Mouse (Mus musculus): ENCODE measurements around the gene Zfr2. TPM values are rescaled to one million over a fixed set of nuclear protein-coding genes. Genes with fewer than 3 reads are reported as not detected.

Gene Zfr2
- polyA plus RNA-seq, 1 experiment from 2014 or later, result 10.9 TPM

DNA sequence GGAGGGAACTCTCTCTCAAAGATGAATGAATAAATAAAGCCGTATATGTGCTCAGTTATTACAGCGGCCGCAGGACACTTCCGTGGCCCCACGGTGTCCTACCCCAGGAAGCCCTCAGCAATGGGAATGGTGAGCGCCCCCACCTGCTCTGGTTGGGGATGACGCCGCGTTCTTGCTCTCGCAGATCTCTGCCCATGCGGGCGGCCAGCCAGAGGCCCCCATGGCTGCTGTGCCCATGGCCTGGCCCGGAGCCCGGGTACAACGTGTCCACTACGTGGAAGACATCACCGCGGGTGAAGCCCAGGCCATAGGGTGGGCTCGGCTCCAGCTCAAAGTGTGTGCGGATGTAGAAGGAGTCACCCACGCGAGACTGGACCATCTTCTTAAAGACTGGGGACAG lies 44.7 kb downstream of the Zfr2 start:
- Histone ChIP-seq H3K4me3 (no peak overlapping the region), H3K27me3 (peaks cover 25% of the 10 kb centered on the region), H3K27ac (no peak overlapping the region), H3K9ac (no peak overlapping the region), H3K4me1 (peaks cover 8% of the 10 kb centered on the region; the same call in 1 of the 2 replicates), H3K36me3 (peaks cover 17% of the 10 kb centered on the region), H3K9me3 (no peaks in the 10 kb centered on the region), H3K4me2 (no peak overlapping the region)
- no peak for ATAC-seq (ENCODE audit: insufficient number of reproducible peaks, low FRiP score, low TSS enrichment, low read depth)
- 73% methylated on average over 22 of the region's 22 CpGs for WGBS

DNA sequence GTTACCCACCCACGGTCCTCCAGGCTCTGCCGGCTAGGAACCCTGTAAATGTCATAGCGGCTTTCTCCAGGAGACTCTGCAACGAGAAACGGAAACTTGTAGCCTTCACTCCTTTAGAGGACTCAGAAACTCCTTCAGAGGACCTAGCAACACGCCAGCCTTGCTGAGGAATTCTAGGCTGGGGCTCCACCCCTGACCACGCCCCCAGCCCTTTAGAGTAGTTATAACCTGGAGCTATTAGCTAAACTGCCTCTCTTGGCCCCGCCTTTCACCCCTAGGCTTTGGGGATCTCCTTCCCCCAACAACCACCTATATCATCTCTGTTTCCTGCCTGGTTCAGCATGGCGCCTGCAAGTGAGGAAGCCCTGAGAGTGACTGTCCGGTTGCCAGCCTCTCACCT lies 46.5 kb downstream of the Zfr2 start:
- Histone ChIP-seq H3K9ac (no peak overlapping the region), H3K27me3 (peaks cover 43% of the 10 kb centered on the region), H3K4me1 (peaks cover 10% of the 10 kb centered on the region; the same call in 1 of the 2 replicates), H3K9me3 (no peaks in the 10 kb centered on the region), H3K4me2 (no peak overlapping the region), H3K4me3 (no peak overlapping the region), H3K27ac (no peak overlapping the region), H3K36me3 (no peaks in the 10 kb centered on the region)
- 17% methylated on average over 10 of the region's 10 CpGs for whole genome bisulfite sequencing
- no peak for ATAC-seq (ENCODE audit: insufficient number of reproducible peaks, low FRiP score, low TSS enrichment, low read depth)

DNA sequence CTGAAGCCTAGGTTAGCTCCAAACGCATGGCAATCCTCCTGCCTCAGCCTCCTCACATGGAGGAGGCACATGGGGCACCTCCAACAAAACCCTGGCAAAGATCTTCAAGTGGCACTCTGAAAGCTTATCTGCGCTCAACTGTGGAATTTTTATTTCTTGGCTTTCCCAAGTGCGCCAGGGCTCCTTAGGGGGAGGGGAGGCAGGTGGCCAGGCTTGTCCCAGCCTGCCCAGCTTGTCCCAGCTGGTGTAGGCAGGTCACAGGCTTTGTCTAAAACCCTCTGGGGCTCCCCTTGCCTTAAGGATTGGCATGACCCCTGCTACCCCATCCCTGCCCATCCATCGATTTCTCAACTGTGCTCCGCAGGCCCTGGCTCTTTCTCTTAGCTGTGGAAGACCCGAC lies 51.2 kb downstream of the Zfr2 start:
- no peak for ATAC-seq (ENCODE audit: insufficient number of reproducible peaks, low FRiP score, low TSS enrichment, low read depth)
- no peak overlapping the region for H3K27ac ChIP-seq
- no peaks in the 10 kb centered on the region for H3K36me3 ChIP-seq
- H3K9me3 ChIP-seq, result no peaks in the 10 kb centered on the region
- WGBS, result 33% methylated on average over 6 of the region's 6 CpGs
- H3K4me1 ChIP-seq, result peaks cover 25% of the 10 kb centered on the region
- H3K4me2 ChIP-seq, result no peak overlapping the region
- H3K27me3 ChIP-seq, result peaks cover 65% of the 10 kb centered on the region
- H3K4me3 ChIP-seq, result no peak overlapping the region
- H3K9ac ChIP-seq, result no peak overlapping the region

DNA sequence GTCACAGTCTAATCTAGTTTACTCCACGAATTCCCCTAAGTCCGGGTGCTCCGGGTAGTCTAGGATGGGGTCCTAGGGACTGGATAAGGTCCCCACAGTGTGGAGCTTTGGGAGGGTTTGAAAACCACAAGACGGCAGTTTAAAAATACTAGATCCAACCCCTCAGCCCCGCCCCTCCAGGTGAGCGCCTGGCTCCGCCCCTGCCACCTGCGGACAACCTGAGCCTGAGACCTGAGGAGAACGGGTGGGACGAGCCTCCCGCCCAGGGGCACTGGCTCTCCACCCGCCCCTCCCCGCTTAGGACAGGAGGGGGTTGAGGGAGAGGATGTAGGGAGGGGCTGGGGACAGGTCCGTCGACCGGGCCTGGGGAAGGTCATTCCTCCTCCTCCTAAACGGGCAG lies 51.8 kb downstream of the Zfr2 start:
- WGBS, result 6% methylated on average over 17 of the region's 17 CpGs
- Histone ChIP-seq H3K27ac (no peak overlapping the region), H3K9ac (no peak overlapping the region), H3K9me3 (no peaks in the 10 kb centered on the region), H3K36me3 (no peaks in the 10 kb centered on the region), H3K4me2 (peak overlapping the region; percentile 85; the same call in 1 of the 2 replicates), H3K4me1 (peaks cover 24% of the 10 kb centered on the region), H3K27me3 (peaks cover 64% of the 10 kb centered on the region), H3K4me3 (peak overlapping the region; percentile 44)
- no peak for ATAC-seq (ENCODE audit: insufficient number of reproducible peaks, low FRiP score, low TSS enrichment, low read depth)

DNA sequence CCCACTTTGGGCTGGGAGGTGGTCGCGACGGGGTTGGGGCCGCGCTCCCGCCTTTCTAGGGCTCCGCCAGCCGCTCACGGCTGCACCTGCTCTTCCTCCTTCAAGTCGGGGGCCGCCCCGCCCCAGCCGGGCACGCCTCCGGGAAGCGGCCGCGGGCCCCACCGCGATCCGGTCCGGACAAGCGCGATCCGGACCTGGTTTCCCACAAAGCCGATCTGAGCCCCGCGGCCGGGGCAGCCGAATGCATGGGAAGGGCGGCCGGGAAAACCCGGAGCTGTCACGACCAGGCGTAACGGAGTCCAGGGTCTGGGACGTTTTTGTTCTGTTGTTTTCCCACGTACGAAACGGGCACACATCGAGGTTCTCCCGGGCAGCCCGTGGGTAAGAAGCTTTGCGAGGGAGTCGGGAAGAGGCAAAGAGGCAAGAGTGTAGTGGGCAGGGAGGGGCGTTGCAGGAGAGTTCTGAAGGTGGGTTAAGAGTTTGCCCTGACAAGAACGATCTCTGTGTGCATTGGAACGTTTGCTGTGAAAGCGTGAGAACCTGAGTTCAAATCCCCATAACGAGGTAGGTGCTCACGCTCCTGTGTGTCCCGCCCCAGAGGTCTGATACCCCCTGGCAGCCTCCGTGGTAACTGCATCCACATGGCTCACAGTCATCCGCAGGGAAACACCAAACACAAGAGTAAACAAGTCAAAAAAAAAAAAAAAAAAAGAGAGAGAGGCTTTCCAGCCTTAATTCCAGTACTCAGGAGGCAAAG lies 52.9 kb downstream of the Zfr2 start:
- Histone ChIP-seq H3K36me3 (no peaks in the 10 kb centered on the region), H3K4me3 (peak overlapping the region; percentile 44), H3K4me1 (peaks cover 34% of the 10 kb centered on the region), H3K9ac (peak overlapping the region; percentile 39; the same call in 1 of the 2 replicates), H3K4me2 (peak overlapping the region; percentile 85), H3K27me3 (peaks cover 69% of the 10 kb centered on the region), H3K27ac (no peak overlapping the region), H3K9me3 (no peaks in the 10 kb centered on the region)
- ATAC-seq (ENCODE audit: insufficient number of reproducible peaks, low FRiP score, low TSS enrichment, low read depth), result peak; percentile 48; the same call in 1 of the 2 replicates
- 1% methylated on average over 52 of the region's 54 CpGs for WGBS

DNA sequence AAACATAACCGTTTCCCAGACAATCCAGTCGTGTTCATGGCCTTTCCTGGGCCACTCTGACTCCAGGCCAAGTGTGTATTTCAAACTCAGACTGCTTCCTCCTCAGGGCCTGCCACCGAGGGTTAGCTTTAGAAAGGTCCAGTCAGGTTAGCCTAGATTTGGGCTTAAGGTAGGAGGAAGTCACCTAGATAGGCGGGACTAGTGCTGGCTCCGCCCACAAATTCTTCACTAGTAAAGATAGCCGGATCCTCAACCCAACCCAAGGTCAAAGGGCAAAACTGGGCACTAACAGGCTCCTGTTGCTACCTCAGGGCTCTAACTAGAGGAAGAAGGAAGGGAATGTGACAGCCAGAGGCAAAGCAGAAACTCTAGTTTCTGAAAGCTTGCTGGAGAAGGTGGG lies 53.6 kb downstream of the Zfr2 start:
- Histone ChIP-seq H3K27ac (no peak overlapping the region), H3K4me3 (no peak overlapping the region)
- no peak for ATAC-seq (ENCODE audit: insufficient number of reproducible peaks, low FRiP score, low TSS enrichment, low read depth)

DNA sequence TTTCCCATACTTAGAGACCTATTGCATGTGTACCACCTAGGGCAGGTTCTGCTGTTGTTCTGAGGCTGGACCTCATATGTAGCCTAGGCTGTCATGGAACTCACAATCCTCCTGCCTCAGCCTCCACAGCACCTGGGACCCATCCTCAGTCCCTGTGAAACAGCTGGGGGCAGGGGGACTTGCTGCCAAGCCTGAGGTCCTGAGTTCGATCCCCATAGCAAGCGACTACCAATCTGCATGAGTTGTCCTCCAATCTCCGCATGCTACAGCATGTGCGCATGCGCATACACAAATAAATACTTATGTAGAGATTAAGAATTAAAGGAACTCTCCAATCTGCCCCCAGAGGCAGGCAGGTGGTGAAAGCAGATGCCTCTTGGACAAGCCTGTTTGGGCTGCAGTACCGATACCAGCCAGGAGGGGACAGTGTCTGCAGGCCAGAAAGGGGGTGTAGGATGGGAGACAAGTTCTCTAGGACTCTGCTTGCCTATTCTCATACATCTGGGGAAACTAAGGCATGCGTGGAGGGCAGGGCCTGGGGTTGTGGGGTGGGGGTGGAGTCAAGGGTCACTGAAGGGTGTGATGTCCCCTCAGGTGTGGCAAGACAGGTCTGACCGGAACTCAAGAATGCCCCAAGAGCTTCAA lies 54.7 kb downstream of the Zfr2 start:
- Histone ChIP-seq H3K4me3 (no peak overlapping the region), H3K9ac (no peak overlapping the region), H3K27ac (no peak overlapping the region), H3K36me3 (no peaks in the 10 kb centered on the region), H3K4me2 (no peak overlapping the region), H3K9me3 (no peaks in the 10 kb centered on the region), H3K4me1 (peaks cover 41% of the 10 kb centered on the region), H3K27me3 (peaks cover 62% of the 10 kb centered on the region)
- ATAC-seq (ENCODE audit: insufficient number of reproducible peaks, low FRiP score, low TSS enrichment, low read depth), result no peak
- WGBS, result 59% methylated on average over 8 of the region's 8 CpGs

More for the DNA sequence above, 53.6 kb downstream of the Zfr2 start:
- H3K27me3 ChIP-seq, result peaks cover 68% of the 10 kb centered on the region
- no peaks in the 10 kb centered on the region for H3K9me3 ChIP-seq
- H3K9ac ChIP-seq, result no peak overlapping the region
- H3K4me1 ChIP-seq, result peaks cover 41% of the 10 kb centered on the region
- no peak overlapping the region for H3K4me2 ChIP-seq
- no peaks in the 10 kb centered on the region for H3K36me3 ChIP-seq
- WGBS, result 34% methylated on average over 6 of the region's 6 CpGs

DNA sequence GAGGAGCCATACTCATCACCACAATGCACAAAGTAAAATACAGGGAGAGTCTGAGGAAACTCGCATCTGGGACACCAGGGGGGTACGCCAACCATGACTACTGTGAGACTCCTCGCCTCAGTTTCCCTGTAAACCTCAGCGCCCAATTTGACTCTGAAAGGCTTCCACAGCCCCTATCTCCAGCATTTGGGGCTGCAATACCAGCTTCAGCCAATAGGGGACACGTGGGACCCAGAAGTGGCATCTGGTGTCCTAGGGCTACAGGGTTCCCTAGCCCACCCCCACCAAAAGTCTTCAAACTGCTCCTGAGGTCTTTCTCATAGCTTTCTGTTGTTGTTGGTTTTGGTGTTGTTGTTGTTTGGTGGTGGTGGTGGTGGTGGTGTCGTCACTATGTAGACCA lies 55.6 kb downstream of the Zfr2 start:
- H3K4me1 ChIP-seq, result peaks cover 41% of the 10 kb centered on the region
- WGBS, result 32% methylated on average over 6 of the region's 6 CpGs
- H3K27ac ChIP-seq, result no peak overlapping the region
- no peak for ATAC-seq (ENCODE audit: insufficient number of reproducible peaks, low FRiP score, low TSS enrichment, low read depth)
- no peak overlapping the region for H3K4me3 ChIP-seq
- no peak overlapping the region for H3K4me2 ChIP-seq
- no peaks in the 10 kb centered on the region for H3K36me3 ChIP-seq
- no peak overlapping the region for H3K9ac ChIP-seq
- peaks cover 53% of the 10 kb centered on the region for H3K27me3 ChIP-seq
- no peaks in the 10 kb centered on the region for H3K9me3 ChIP-seq

DNA sequence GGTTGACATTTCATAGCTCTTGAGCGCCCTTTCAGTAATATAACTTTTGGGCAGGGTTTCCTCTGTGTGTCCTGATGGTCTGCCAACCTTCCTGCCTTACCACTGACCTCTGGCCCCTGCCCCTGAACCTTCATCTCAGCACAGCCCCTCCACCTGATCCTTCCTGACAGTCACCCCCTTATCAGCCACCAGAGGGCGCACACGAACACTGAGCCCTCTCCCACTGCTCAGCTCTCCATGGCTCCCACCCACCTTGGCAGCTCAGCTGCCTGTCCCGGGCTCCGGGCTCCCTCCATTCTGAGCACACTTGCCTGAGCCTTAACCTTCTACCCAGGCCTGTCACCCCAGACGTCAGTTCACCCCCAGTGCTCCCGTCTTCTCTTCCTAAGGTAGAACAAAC lies 56.3 kb downstream of the Zfr2 start:
- H3K27ac ChIP-seq, result no peak overlapping the region
- ATAC-seq (ENCODE audit: insufficient number of reproducible peaks, low FRiP score, low TSS enrichment, low read depth), result no peak
- no peaks in the 10 kb centered on the region for H3K9me3 ChIP-seq
- peaks cover 47% of the 10 kb centered on the region for H3K4me1 ChIP-seq
- WGBS, result 2% methylated on average over 7 of the region's 7 CpGs
- no peak overlapping the region for H3K9ac ChIP-seq
- H3K36me3 ChIP-seq, result no peaks in the 10 kb centered on the region
- no peak overlapping the region for H3K4me2 ChIP-seq
- peaks cover 46% of the 10 kb centered on the region for H3K27me3 ChIP-seq
- H3K4me3 ChIP-seq, result no peak overlapping the region

DNA sequence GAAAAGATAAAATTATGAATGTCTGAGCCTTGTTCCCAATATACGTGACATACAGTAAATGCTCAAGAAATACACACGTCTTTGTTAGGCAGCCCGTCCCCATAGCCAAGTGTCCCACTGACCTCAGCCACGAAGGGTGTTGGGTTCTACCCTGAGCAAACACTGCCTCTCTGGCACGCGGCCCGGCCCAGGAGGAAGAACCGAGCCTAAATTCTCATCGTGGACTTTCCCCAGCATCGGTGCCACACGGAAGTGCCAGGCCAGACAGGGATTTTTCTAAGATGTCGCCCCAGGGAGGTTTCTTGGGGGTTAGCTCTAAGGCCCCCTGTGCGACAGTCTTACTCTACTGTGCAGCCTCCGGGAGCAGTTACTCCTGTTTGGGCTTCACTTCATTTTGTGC lies 56.9 kb downstream of the Zfr2 start:
- no peak for ATAC-seq (ENCODE audit: insufficient number of reproducible peaks, low FRiP score, low TSS enrichment, low read depth)
- H3K9ac ChIP-seq, result no peak overlapping the region
- H3K27ac ChIP-seq, result no peak overlapping the region

DNA sequence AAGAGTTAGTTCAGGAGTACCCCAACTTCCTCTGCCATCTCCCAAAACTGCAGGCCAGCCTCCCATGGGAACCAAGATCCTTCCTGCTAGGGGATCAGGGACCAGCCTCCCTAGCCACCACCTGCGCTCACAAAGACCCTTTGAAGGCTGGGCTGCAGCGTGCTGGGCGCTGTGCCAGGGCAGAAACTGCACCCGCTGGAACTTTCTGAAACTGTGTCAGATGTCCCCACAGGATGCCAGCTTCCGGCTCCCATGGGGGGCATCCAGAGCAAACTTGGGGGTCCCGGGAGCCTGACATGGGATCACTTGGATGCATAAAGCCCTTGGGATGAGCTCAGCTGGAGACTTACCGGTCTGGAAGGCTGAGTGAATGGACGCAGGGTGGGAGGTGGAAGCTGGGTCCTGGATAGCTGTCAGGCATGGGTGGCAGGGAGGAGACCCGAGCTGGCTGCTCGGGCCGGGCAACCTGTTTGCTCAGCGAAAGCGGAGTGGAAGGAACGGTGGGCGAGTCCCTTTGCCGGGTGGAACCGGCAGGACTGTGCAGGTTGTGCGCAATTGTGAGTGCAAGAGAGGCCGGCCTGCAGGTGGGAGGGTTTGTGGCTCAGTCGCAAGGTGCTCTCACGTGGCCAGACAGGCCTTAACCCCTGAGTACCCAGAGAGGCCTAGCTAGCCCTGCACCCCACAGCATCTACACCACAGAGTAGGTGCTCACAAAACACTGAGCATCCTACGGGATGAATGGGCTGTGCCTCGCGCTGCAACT lies 57.9 kb downstream of the Zfr2 start:
- Histone ChIP-seq H3K9me3 (no peaks in the 10 kb centered on the region), H3K4me1 (peaks cover 49% of the 10 kb centered on the region), H3K9ac (no peak overlapping the region), H3K27ac (peak overlapping the region; percentile 50; the same call in 1 of the 2 replicates), H3K36me3 (peaks cover 4% of the 10 kb centered on the region; the same call in 1 of the 2 replicates), H3K27me3 (peaks cover 32% of the 10 kb centered on the region), H3K4me2 (0 out of 2 replicates have a peak overlapping the region, but pooled peaks have one; percentile 10), H3K4me3 (peak overlapping the region; percentile 18)
- 13% methylated on average over 24 of the region's 24 CpGs for WGBS
- ATAC-seq (ENCODE audit: insufficient number of reproducible peaks, low FRiP score, low TSS enrichment, low read depth), result no peak

More for the DNA sequence above, 56.9 kb downstream of the Zfr2 start:
- WGBS, result 60% methylated on average over 14 of the region's 14 CpGs
- no peaks in the 10 kb centered on the region for H3K36me3 ChIP-seq
- H3K9me3 ChIP-seq, result no peaks in the 10 kb centered on the region
- no peak overlapping the region for H3K4me2 ChIP-seq
- peaks cover 51% of the 10 kb centered on the region for H3K4me1 ChIP-seq
- H3K4me3 ChIP-seq, result no peak overlapping the region
- H3K27me3 ChIP-seq, result peaks cover 41% of the 10 kb centered on the region

All from limb, embryonic 15.5 days (tissue).